Mouse (Mus musculus) layer of hippocampus, adult 9-11 months (tissue): ENCODE results near the gene Brk1.
A peak's percentile ranks its signal among the peaks of the same experiment; 100 is the strongest.

Experiments
- DNase-seq: peaks from one replicate; pipeline ENCODE4 v3.0.0; 2022

The Brk1 gene

GRCm38 (mm10) chr6:113624989-113625770, 20.6 kb downstream of the Brk1 start:
- no peak for DNase-seq

- DNase-seq, result peak; percentile 75
These were observed 25.8 kb downstream of the Brk1 start for GRCm38 (mm10) chr6:113630322-113630721.

- no peak for DNase-seq
These were observed 28.3 kb downstream of the Brk1 start for GRCm38 (mm10) chr6:113632863-113633262.

- DNase-seq, result peak; percentile 94
These were observed 33.9 kb downstream of the Brk1 start, which contains the start of gene Irak2 for GRCm38 (mm10) chr6:113638302-113639040. Gene Irak2 (plus strand): TSS chr6:113638467.

GRCm38 (mm10) chr6:113639201-113639600, 34.6 kb downstream of the Brk1 start:
- no peak for DNase-seq

- no peak for DNase-seq
These were observed 38.0 kb downstream of the Brk1 start for GRCm38 (mm10) chr6:113642605-113643004.

- DNase-seq, result no peak
These were observed 38.4 kb downstream of the Brk1 start for GRCm38 (mm10) chr6:113643021-113643420.

GRCm38 (mm10) chr6:113643967-113644366, 39.4 kb downstream of the Brk1 start:
- DNase-seq, result no peak

- DNase-seq, result peak; percentile 75
These were observed 40.2 kb downstream of the Brk1 start for GRCm38 (mm10) chr6:113644808-113645207.

- no peak for DNase-seq
These were observed 45.0 kb downstream of the Brk1 start for GRCm38 (mm10) chr6:113649346-113650196.

- DNase-seq, result peak; percentile 40
These were observed 45.6 kb downstream of the Brk1 start for GRCm38 (mm10) chr6:113650197-113650640.

GRCm38 (mm10) chr6:113651626-113652025, 47.1 kb downstream of the Brk1 start:
- no peak for DNase-seq

- DNase-seq, result no peak
These were observed 49.0 kb downstream of the Brk1 start for GRCm38 (mm10) chr6:113653551-113653950.

- no peak for DNase-seq
These were observed 49.5 kb downstream of the Brk1 start for GRCm38 (mm10) chr6:113654102-113654501.

- DNase-seq, result no peak
These were observed 50.3 kb downstream of the Brk1 start for GRCm38 (mm10) chr6:113654753-113655397.

- DNase-seq, result no peak
These were observed 50.9 kb downstream of the Brk1 start for GRCm38 (mm10) chr6:113655475-113655874.

GRCm38 (mm10) chr6:113656847-113657246, 52.3 kb downstream of the Brk1 start:
- DNase-seq, result no peak

- DNase-seq, result no peak
These were observed 53.7 kb downstream of the Brk1 start for GRCm38 (mm10) chr6:113658226-113658625.

- no peak for DNase-seq
These were observed 55.3 kb downstream of the Brk1 start for GRCm38 (mm10) chr6:113659648-113660491.

GRCm38 (mm10) chr6:113660492-113661352, 56.1 kb downstream of the Brk1 start:
- no peak for DNase-seq
